In the genomic region with DNA sequence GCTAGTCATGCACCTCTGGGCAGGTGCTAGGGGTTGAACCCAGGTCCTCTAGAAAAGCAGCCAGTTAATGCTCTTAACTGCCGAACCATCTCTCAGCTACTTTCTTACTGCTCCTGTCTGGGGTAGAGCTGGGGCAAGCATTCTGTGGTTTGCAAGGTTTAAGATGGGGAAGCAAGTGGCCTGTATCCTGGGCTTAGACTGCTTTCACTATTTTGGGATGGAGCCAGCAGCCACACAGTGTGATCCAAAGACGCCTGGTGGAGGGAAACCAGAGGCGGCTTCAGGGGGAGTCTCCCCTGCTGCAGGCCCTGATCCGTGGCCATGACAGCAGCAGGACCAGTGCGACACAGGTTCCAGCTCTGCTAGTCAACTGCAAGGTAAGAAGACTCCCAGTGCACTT, we compare ENCODE assay signal across 22 mouse cellular contexts. TPM values are rescaled to one million over a fixed set of nuclear protein-coding genes. Genes with fewer than 3 reads are reported as not detected.
A peak's percentile ranks its signal among the peaks of the same experiment; 100 is the strongest.
DNase-seq lines count a peak whose midpoint lies in the region; ATAC-seq and TF ChIP-seq lines count a peak whose summit lies in the region.
"Had no signal": no experiment of that assay in that cellular context is flagged by ENCODE, and none has a peak within 500 bp of the region (broad histone marks: within the 10 kb centered on the region; RNA-seq: fewer than 3 reads in every experiment).

No protein-coding gene starts in this region.

- H3K4me3 ChIP-seq in forebrain, embryonic 12.5 days (replicated peaks), result no peak overlapping the region
- no peak overlapping the region for H3K4me3 ChIP-seq in forebrain, embryonic 11.5 days (ENCODE audit: low read depth, low read length)
- H3K4me3 ChIP-seq in hindbrain, embryonic 13.5 days, result no peak overlapping the region
- no peak overlapping the region for H3K4me3 ChIP-seq in hindbrain, embryonic 11.5 days (ENCODE audit: low read depth, low read length)
- H3K4me3 ChIP-seq: embryonic facial prominence, embryonic 12.5 days; heart, embryonic 10.5 days; kidney, embryonic 15.5 days had no signal

- H3K9me3 ChIP-seq in forebrain, embryonic 12.5 days, result no peaks in the 10 kb centered on the region
- H3K9me3 ChIP-seq in forebrain, embryonic 11.5 days (ENCODE audit: control insufficient read depth, low read length), result no peaks in the 10 kb centered on the region
- no peaks in the 10 kb centered on the region for H3K9me3 ChIP-seq in hindbrain, embryonic 13.5 days
- H3K9me3 ChIP-seq in hindbrain, embryonic 11.5 days (ENCODE audit: control insufficient read depth, low read length), result no peaks in the 10 kb centered on the region
- H3K9me3 ChIP-seq: embryonic facial prominence, embryonic 12.5 days; heart, embryonic 10.5 days; kidney, embryonic 15.5 days had no signal

- POLR2A ChIA-PET in Patski (lab: Charles Lee), result interaction anchor here (0.9 to 1.2 kb wide), 2 partner anchors 9 to 79 kb away, joined by 3 to 5 read pairs; no protein-coding TSS in a partner anchor

- no peaks in the 10 kb centered on the region for H3K27me3 ChIP-seq in forebrain, embryonic 12.5 days
- no peaks in the 10 kb centered on the region for H3K27me3 ChIP-seq in forebrain, embryonic 11.5 days (ENCODE audit: control insufficient read depth, insufficient read depth, low read length)
- H3K27me3 ChIP-seq in hindbrain, embryonic 13.5 days, result no peaks in the 10 kb centered on the region
- no peaks in the 10 kb centered on the region for H3K27me3 ChIP-seq in hindbrain, embryonic 11.5 days (ENCODE audit: control insufficient read depth, insufficient read depth, low read length)
- no peaks in the 10 kb centered on the region for H3K27me3 ChIP-seq in Patski
- H3K27me3 ChIP-seq: embryonic facial prominence, embryonic 12.5 days; kidney, embryonic 15.5 days had no signal

- ATAC-seq in forebrain, embryonic 12.5 days (ENCODE audit: low FRiP score), result peak; percentile 24; the same call in 1 of the 2 replicates
- no peak for ATAC-seq in forebrain, embryonic 11.5 days (replicated peaks; ENCODE audit: low FRiP score)
- no peak for ATAC-seq in hindbrain, embryonic 13.5 days (ENCODE audit: low FRiP score)
- no peak for ATAC-seq in hindbrain, embryonic 11.5 days (ENCODE audit: low FRiP score)
- peak; percentile 25 for ATAC-seq in Patski
- ATAC-seq in hematopoietic stem cell, adult 5-6 weeks (replicated peaks in 1 of 2; ENCODE audit: insufficient read depth in 1 of 2, low FRiP score in 2 of 2, low TSS enrichment in 1 of 2, low read depth in 1 of 2, poor library complexity in 2 of 2, severe bottlenecking in 2 of 2), result peak; percentile 79 to 81
- ATAC-seq: hindbrain, postnatal 0 days; intestine, postnatal 0 days; liver, postnatal 0 days had no signal

- H3K4me2 ChIP-seq in forebrain, embryonic 12.5 days, result no peak overlapping the region
- H3K4me2 ChIP-seq in forebrain, embryonic 11.5 days (ENCODE audit: low read depth, low read length, severe bottlenecking), result no peak overlapping the region
- no peak overlapping the region for H3K4me2 ChIP-seq in hindbrain, embryonic 13.5 days
- no peak overlapping the region for H3K4me2 ChIP-seq in hindbrain, embryonic 11.5 days (replicated peaks; ENCODE audit: low read depth, low read length)
- H3K4me2 ChIP-seq: embryonic facial prominence, embryonic 12.5 days; kidney, embryonic 15.5 days had no signal

- peaks cover 4% of the 10 kb centered on the region; the same call in 1 of the 2 replicates for H3K4me1 ChIP-seq in forebrain, embryonic 12.5 days
- no peaks in the 10 kb centered on the region for H3K4me1 ChIP-seq in forebrain, embryonic 11.5 days (replicated peaks; ENCODE audit: control insufficient read depth, insufficient read depth, low read length)
- H3K4me1 ChIP-seq in hindbrain, embryonic 13.5 days (replicated peaks), result peaks cover 18% of the 10 kb centered on the region
- no peaks in the 10 kb centered on the region for H3K4me1 ChIP-seq in hindbrain, embryonic 11.5 days (replicated peaks; ENCODE audit: control insufficient read depth, insufficient read depth, low read length)
- H3K4me1 ChIP-seq: embryonic facial prominence, embryonic 12.5 days had no signal

- in situ Hi-C loops in Patski (cut with MboI; ENCODE audit: low pct_unique_long_range_greater_than_20kb), result no loop called here

- CTCF ChIA-PET in Patski (lab: Charles Lee), result interaction anchor here (1.5 to 2.2 kb wide), 3 partner anchors 12 to 75 kb away, joined by 4 to 5 read pairs (median 4); no protein-coding TSS in a partner anchor

- H3K27ac ChIP-seq in forebrain, embryonic 12.5 days, result no peak overlapping the region
- no peak overlapping the region for H3K27ac ChIP-seq in forebrain, embryonic 11.5 days (ENCODE audit: low read depth, low read length)
- no peak overlapping the region for H3K27ac ChIP-seq in hindbrain, embryonic 13.5 days
- no peak overlapping the region for H3K27ac ChIP-seq in hindbrain, embryonic 11.5 days (ENCODE audit: low read depth, low read length)
- H3K27ac ChIP-seq: embryonic facial prominence, embryonic 12.5 days; heart, embryonic 10.5 days; hindbrain, postnatal 0 days; kidney, embryonic 15.5 days; stomach, postnatal 0 days had no signal

- H3K36me3 ChIP-seq in forebrain, embryonic 12.5 days (replicated peaks), result peaks cover 38% of the 10 kb centered on the region
- H3K36me3 ChIP-seq in forebrain, embryonic 11.5 days (ENCODE audit: control insufficient read depth, insufficient read depth, low read length), result peaks cover 8% of the 10 kb centered on the region; the same call in 1 of the 2 replicates
- H3K36me3 ChIP-seq in hindbrain, embryonic 13.5 days, result peaks cover 44% of the 10 kb centered on the region
- peaks cover 5% of the 10 kb centered on the region; the same call in 1 of the 2 replicates for H3K36me3 ChIP-seq in hindbrain, embryonic 11.5 days (ENCODE audit: control insufficient read depth, insufficient read depth, low read length)

- DNase-seq in forebrain, embryonic 11.5 days (ENCODE audit: low spot score), result no peak
- DNase-seq in hindbrain, embryonic 11.5 days (ENCODE audit: low spot score), result no peak
- DNase-seq in Patski (ENCODE audit: low read depth, low spot score), result no peak
- no peak for DNase-seq in spleen, postnatal 36 days (ENCODE audit: low spot score in 2 of 2)
- DNase-seq: cerebellum, postnatal 36 days; gastrocnemius, postnatal 10 days; layer of hippocampus, postnatal 36 days; liver, postnatal 0 days; right cerebral cortex, postnatal 4 days had no signal

- no peak overlapping the region for H3K9ac ChIP-seq in forebrain, embryonic 12.5 days
- no peak overlapping the region for H3K9ac ChIP-seq in forebrain, embryonic 11.5 days (ENCODE audit: low read length)
- 0 out of 2 replicates have a peak overlapping the region, but pooled peaks have one; percentile 25 for H3K9ac ChIP-seq in hindbrain, embryonic 13.5 days
- H3K9ac ChIP-seq in hindbrain, embryonic 11.5 days (ENCODE audit: low read depth, low read length), result no peak overlapping the region
- H3K9ac ChIP-seq: embryonic facial prominence, embryonic 12.5 days; kidney, embryonic 15.5 days; liver, postnatal 0 days had no signal

- WGBS in forebrain, embryonic 12.5 days, result 65% methylated on average over 5 of the region's 5 CpGs
- WGBS in forebrain, embryonic 11.5 days, result 71% methylated on average over 5 of the region's 5 CpGs
- WGBS in hindbrain, embryonic 13.5 days, result 66% methylated on average over 5 of the region's 5 CpGs
- 67% methylated on average over 5 of the region's 5 CpGs for WGBS in hindbrain, embryonic 11.5 days

- TF ChIP-seq CTCF in Patski (IDR thresholded peaks at IDR 0.05), result no peak

RNA-seq across cellular contexts. Expression of gene Nrip2, which starts 5.6 kb away (rescaled TPM):
- polyA plus RNA-seq in forebrain, embryonic 12.5 days (2016; fragmentation: Nextera tagmentation; extraction: Ambion mirVana), result 3.6 and 3.9 TPM in 2 replicates
- polyA plus RNA-seq in forebrain, embryonic 11.5 days (2014; fragmentation: Nextera tagmentation; extraction: Ambion mirVana), result 2.7 and 3.8 TPM in 2 replicates
- 8.1 and 9.5 TPM in 2 replicates for polyA plus RNA-seq in hindbrain, embryonic 13.5 days (2015; fragmentation: Nextera tagmentation; extraction: Ambion mirVana)
- polyA plus RNA-seq in hindbrain, embryonic 11.5 days (2014; fragmentation: Nextera tagmentation; extraction: Ambion mirVana), result 2.4 and 3.1 TPM in 2 replicates
- polyA plus RNA-seq in Patski (2021), result 38.9 TPM
- total RNA-seq in hematopoietic stem cell, adult 5-6 weeks (2017), result not detected in 2 replicates
- polyA plus RNA-seq: liver, adult 2 months had no signal

RNA-seq across cellular contexts. Expression of gene Itfg2, which starts 20.0 kb away (rescaled TPM):
- 34.7 and 37.2 TPM in 2 replicates for polyA plus RNA-seq in forebrain, embryonic 12.5 days (2016; fragmentation: Nextera tagmentation; extraction: Ambion mirVana)
- 34.6 and 35.3 TPM in 2 replicates for polyA plus RNA-seq in forebrain, embryonic 11.5 days (2014; fragmentation: Nextera tagmentation; extraction: Ambion mirVana)
- polyA plus RNA-seq in hindbrain, embryonic 13.5 days (2015; fragmentation: Nextera tagmentation; extraction: Ambion mirVana), result 41.7 and 46.0 TPM in 2 replicates
- polyA plus RNA-seq in hindbrain, embryonic 11.5 days (2014; fragmentation: Nextera tagmentation; extraction: Ambion mirVana), result 28.4 and 32.2 TPM in 2 replicates
- polyA plus RNA-seq in Patski (2021), result 20.4 TPM
- 32.2 and 51.9 TPM in 2 replicates for total RNA-seq in hematopoietic stem cell, adult 5-6 weeks (2017)

RNA-seq across cellular contexts. Expression of gene Gm44596, which starts 29.4 kb away (rescaled TPM):
- polyA plus RNA-seq in forebrain, embryonic 12.5 days (2016; fragmentation: Nextera tagmentation; extraction: Ambion mirVana), result not detected in 2 replicates
- polyA plus RNA-seq in forebrain, embryonic 11.5 days (2014; fragmentation: Nextera tagmentation; extraction: Ambion mirVana), result not detected in 2 replicates
- not detected in 2 replicates for polyA plus RNA-seq in hindbrain, embryonic 13.5 days (2015; fragmentation: Nextera tagmentation; extraction: Ambion mirVana)
- polyA plus RNA-seq in hindbrain, embryonic 11.5 days (2014; fragmentation: Nextera tagmentation; extraction: Ambion mirVana), result not detected in 2 replicates
- polyA plus RNA-seq in Patski (2021), result not detected
- total RNA-seq in hematopoietic stem cell, adult 5-6 weeks (2017), result not detected in 2 replicates
- total RNA-seq: adrenal gland, adult 2 months; gastrocnemius, postnatal 10 days; heart, postnatal 25 days; hindbrain, postnatal 0 days; layer of hippocampus, postnatal 36 days; left cerebral cortex, postnatal 25 days; liver, adult 2 months had no signal
- polyA plus RNA-seq: adrenal gland, adult 2 months; embryonic facial prominence, embryonic 12.5 days; heart, embryonic 10.5 days; hindbrain, postnatal 0 days; intestine, postnatal 0 days; kidney, embryonic 15.5 days; liver, adult 2 months; liver, postnatal 0 days; stomach, postnatal 0 days had no signal

RNA-seq across cellular contexts. Expression of gene Tex52, which starts 29.5 kb away (rescaled TPM):
- polyA plus RNA-seq in forebrain, embryonic 12.5 days (2016; fragmentation: Nextera tagmentation; extraction: Ambion mirVana), result 0.88 and 1.0 TPM in 2 replicates
- 0.51 and 0.84 TPM in 2 replicates for polyA plus RNA-seq in forebrain, embryonic 11.5 days (2014; fragmentation: Nextera tagmentation; extraction: Ambion mirVana)
- 0.47 and 0.70 TPM in 2 replicates for polyA plus RNA-seq in hindbrain, embryonic 13.5 days (2015; fragmentation: Nextera tagmentation; extraction: Ambion mirVana)
- 0.40 and 0.42 TPM in 2 replicates for polyA plus RNA-seq in hindbrain, embryonic 11.5 days (2014; fragmentation: Nextera tagmentation; extraction: Ambion mirVana)
- polyA plus RNA-seq in Patski (2021), result 0.44 TPM
- total RNA-seq in hematopoietic stem cell, adult 5-6 weeks (2017), result not detected in 2 replicates
- total RNA-seq: adrenal gland, adult 2 months; heart, postnatal 25 days; liver, adult 2 months had no signal
- polyA plus RNA-seq: adrenal gland, adult 2 months; intestine, postnatal 0 days; liver, adult 2 months; liver, postnatal 0 days had no signal

RNA-seq across cellular contexts. Expression of gene Fkbp4, which starts 33.8 kb away (rescaled TPM):
- 525 and 564 TPM in 2 replicates for polyA plus RNA-seq in forebrain, embryonic 12.5 days (2016; fragmentation: Nextera tagmentation; extraction: Ambion mirVana)
- polyA plus RNA-seq in forebrain, embryonic 11.5 days (2014; fragmentation: Nextera tagmentation; extraction: Ambion mirVana), result 601 and 640 TPM in 2 replicates
- polyA plus RNA-seq in hindbrain, embryonic 13.5 days (2015; fragmentation: Nextera tagmentation; extraction: Ambion mirVana), result 371 and 380 TPM in 2 replicates
- polyA plus RNA-seq in hindbrain, embryonic 11.5 days (2014; fragmentation: Nextera tagmentation; extraction: Ambion mirVana), result 434 and 533 TPM in 2 replicates
- 284 TPM for polyA plus RNA-seq in Patski (2021)
- 211 and 308 TPM in 2 replicates for total RNA-seq in hematopoietic stem cell, adult 5-6 weeks (2017)

Comparison
In these comparisons a context has a peak if more than half of its experiments do, and no peak if none do; other contexts are left out.
1. ATAC-seq: peak in forebrain, embryonic 12.5 days (single experiment), Patski (single experiment) and hematopoietic stem cell, adult 5-6 weeks (2 of 2); none in forebrain, embryonic 11.5 days (single experiment), hindbrain, embryonic 13.5 days (single experiment) and hindbrain, embryonic 11.5 days (single experiment).